Mouse (Mus musculus): ENCODE measurements at regions not wholly inside any gene's neighbourhood (a gene's known extent, or its start where the extent isn't known, plus 50 kb on each side); places are given as distances from the start of the nearest gene placed in this dataset.

DNA sequence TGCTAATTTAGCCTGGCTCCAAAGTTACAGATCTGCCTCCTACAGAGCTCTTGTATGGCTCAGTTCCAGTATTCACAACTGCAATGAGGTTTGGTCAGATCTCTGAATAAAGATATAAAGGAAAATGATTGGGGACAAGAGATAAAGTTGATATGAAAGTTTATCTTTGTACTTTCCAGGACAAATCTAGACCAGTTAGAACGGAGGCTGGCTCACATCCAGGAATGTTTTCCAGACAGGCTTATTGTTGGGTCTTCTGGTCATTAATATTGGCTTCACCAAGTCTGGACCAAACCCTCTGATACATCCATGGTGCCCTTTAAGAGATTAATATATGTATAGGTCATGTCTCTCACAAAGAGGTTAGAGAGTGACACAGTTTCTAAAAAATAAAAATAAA, 97.9 kb downstream of the Trib2 start:
- WGBS, result 87% methylated on average over 1 of the region's 1 CpGs
- no peak for TF ChIP-seq CTCF (IDR thresholded peaks at IDR 0.05; ENCODE audit: extremely low read depth, insufficient read depth, insufficient read length, insufficient replicate concordance)
- no peak for TF ChIP-seq POLR2A (IDR thresholded peaks at IDR 0.05; ENCODE audit: low read depth, low read length)

DNA sequence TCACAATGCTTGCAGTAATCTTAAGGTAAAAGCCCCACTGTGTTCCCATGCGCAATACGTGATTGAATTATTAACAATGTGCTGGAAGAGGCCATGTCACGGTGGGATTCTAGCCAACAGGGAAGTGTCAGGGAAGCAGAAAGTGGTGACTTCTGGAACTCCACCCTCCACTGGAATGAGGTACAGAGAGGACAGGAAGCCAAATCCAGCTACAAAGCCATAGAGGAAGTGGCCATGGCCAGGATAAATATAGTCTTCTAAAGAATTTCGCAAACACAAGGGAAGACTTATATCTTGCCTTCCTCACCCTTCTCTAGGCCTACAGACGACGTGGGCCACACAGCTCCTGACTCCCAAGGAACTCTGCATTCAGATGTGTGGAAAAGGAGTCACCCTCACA, 98.7 kb downstream of the Trib2 start:
- no peak overlapping the region for H3K27ac ChIP-seq (ENCODE audit: insufficient read depth, low read length)
- H3K36me3 ChIP-seq (ENCODE audit: control insufficient read depth, insufficient read depth, low read length), result no peaks in the 10 kb centered on the region
- H3K27me3 ChIP-seq (ENCODE audit: control insufficient read depth, insufficient read depth, low read length), result no peaks in the 10 kb centered on the region
- H3K4me3 ChIP-seq (ENCODE audit: extremely low read depth, insufficient read depth, insufficient read length), result no peak overlapping the region
- TF ChIP-seq CTCF (IDR thresholded peaks at IDR 0.05; ENCODE audit: extremely low read depth, insufficient read depth, insufficient read length, insufficient replicate concordance), result no peak
- no peak for TF ChIP-seq POLR2A (IDR thresholded peaks at IDR 0.05; ENCODE audit: low read depth, low read length)
- no peak for DNase-seq (ENCODE audit: low read depth in 1 of 2, low spot score in 2 of 2)
- 80% methylated on average over 6 of the region's 6 CpGs for WGBS
- no peaks in the 10 kb centered on the region for H3K4me1 ChIP-seq (ENCODE audit: control insufficient read depth, insufficient read depth, insufficient read length)

More for the DNA sequence above, 97.9 kb downstream of the Trib2 start:
- no peaks in the 10 kb centered on the region for H3K4me1 ChIP-seq (ENCODE audit: control insufficient read depth, insufficient read depth, insufficient read length)
- no peaks in the 10 kb centered on the region for H3K27me3 ChIP-seq (ENCODE audit: control insufficient read depth, insufficient read depth, low read length)
- no peak overlapping the region for H3K27ac ChIP-seq (ENCODE audit: insufficient read depth, low read length)
- DNase-seq (ENCODE audit: low read depth in 1 of 2, low spot score in 2 of 2), result no peak
- no peaks in the 10 kb centered on the region for H3K36me3 ChIP-seq (ENCODE audit: control insufficient read depth, insufficient read depth, low read length)
- H3K4me3 ChIP-seq (ENCODE audit: extremely low read depth, insufficient read depth, insufficient read length), result no peak overlapping the region

DNA sequence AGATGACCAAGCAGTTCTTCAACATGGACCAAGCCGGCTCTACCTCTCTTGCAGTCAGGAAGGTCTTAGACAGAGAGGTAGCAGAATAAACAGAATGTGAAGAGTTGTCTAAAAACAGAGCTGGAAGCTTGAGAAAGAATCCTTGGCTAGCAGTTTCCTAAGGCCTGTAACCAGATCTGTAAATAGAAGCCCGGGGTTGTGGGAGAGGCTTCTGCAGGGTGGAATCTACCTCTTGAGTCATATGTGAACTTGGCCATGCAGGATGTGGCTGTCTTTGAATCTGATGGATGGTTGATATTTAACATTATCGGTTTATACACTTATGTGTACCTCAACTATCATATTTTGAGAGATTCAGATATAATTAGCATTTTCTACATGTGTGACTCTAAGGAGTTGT, 99.4 kb downstream of the Trib2 start:
- TF ChIP-seq POLR2A (IDR thresholded peaks at IDR 0.05; ENCODE audit: low read depth, low read length), result no peak
- no peak for TF ChIP-seq CTCF (IDR thresholded peaks at IDR 0.05; ENCODE audit: extremely low read depth, insufficient read depth, insufficient read length, insufficient replicate concordance)
- H3K27me3 ChIP-seq (ENCODE audit: control insufficient read depth, insufficient read depth, low read length), result no peaks in the 10 kb centered on the region
- DNase-seq (ENCODE audit: low read depth in 1 of 2, low spot score in 2 of 2), result no peak
- H3K36me3 ChIP-seq (ENCODE audit: control insufficient read depth, insufficient read depth, low read length), result no peaks in the 10 kb centered on the region
- no peaks in the 10 kb centered on the region for H3K4me1 ChIP-seq (ENCODE audit: control insufficient read depth, insufficient read depth, insufficient read length)
- 85% methylated on average over 3 of the region's 3 CpGs for whole genome bisulfite sequencing
- H3K27ac ChIP-seq (ENCODE audit: insufficient read depth, low read length), result no peak overlapping the region
- H3K4me3 ChIP-seq (ENCODE audit: extremely low read depth, insufficient read depth, insufficient read length), result no peak overlapping the region

DNA sequence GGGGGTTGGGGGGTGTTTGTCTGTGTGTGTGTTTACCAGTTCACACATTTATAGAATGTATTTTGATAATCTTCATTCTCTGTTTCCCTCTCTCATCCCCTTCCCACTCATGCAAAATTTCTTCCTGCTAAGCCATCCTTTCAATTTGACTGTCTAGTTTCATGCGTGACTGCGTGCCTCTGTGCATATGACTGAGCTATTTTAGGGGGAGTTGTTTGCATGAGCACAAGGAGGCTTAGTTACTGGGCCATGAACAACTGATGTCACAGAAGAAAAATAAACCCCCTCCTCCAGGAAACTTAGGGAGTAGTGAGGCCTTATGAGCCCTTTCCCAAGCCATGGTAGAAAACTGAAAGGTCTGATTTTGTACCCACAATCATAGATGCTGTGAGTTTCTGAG, 103.1 kb downstream of the Trib2 start:
- no peaks in the 10 kb centered on the region for H3K4me1 ChIP-seq (ENCODE audit: control insufficient read depth, insufficient read depth, insufficient read length)
- H3K27me3 ChIP-seq (ENCODE audit: control insufficient read depth, insufficient read depth, low read length), result no peaks in the 10 kb centered on the region
- DNase-seq (ENCODE audit: low read depth in 1 of 2, low spot score in 2 of 2), result peak in 1 of 2 experiments; percentile 2
- no peaks in the 10 kb centered on the region for H3K36me3 ChIP-seq (ENCODE audit: control insufficient read depth, insufficient read depth, low read length)
- 81% methylated on average over 2 of the region's 2 CpGs for WGBS
- H3K27ac ChIP-seq (ENCODE audit: insufficient read depth, low read length), result no peak overlapping the region
- TF ChIP-seq CTCF (IDR thresholded peaks at IDR 0.05; ENCODE audit: extremely low read depth, insufficient read depth, insufficient read length, insufficient replicate concordance) (no peak), POLR2A (IDR thresholded peaks at IDR 0.05; ENCODE audit: low read depth, low read length) (no peak)
- H3K4me3 ChIP-seq (ENCODE audit: extremely low read depth, insufficient read depth, insufficient read length), result no peak overlapping the region

DNA sequence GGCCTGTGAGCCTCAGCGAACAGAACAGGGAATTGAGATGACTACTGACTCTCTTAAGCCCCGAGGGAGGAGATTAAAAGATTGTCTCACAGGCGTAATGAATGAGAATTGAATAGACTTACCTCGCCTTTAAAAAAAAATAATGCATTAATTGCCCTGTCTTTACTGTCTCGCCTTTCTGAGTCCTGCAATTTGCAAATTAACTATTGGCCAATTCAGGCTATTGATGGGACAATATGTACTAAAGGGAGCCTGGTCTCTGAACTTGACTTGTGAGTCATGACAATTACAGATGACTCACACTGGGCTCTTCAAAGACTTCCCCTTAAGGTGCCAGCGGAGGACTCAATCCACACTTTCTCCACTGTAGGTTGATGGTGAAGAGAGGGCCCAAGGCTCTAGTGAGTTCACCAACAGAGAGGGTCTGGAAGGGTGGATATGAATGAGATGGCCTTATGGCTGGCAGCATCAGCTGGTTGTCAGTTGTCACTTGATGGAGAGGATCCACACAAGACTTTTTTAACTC, 109.1 kb downstream of the Trib2 start:
- Histone ChIP-seq H3K4me3 (ENCODE audit: extremely low read depth, insufficient read depth, insufficient read length) (no peak overlapping the region), H3K27me3 (ENCODE audit: control insufficient read depth, insufficient read depth, low read length) (no peaks in the 10 kb centered on the region), H3K4me1 (ENCODE audit: control insufficient read depth, insufficient read depth, insufficient read length) (no peaks in the 10 kb centered on the region), H3K27ac (ENCODE audit: insufficient read depth, low read length) (no peak overlapping the region), H3K36me3 (ENCODE audit: control insufficient read depth, insufficient read depth, low read length) (no peaks in the 10 kb centered on the region)
- 91% methylated on average over 6 of the region's 6 CpGs for WGBS
- TF ChIP-seq POLR2A (IDR thresholded peaks at IDR 0.05; ENCODE audit: low read depth, low read length), result no peak
- no peak for DNase-seq (ENCODE audit: low read depth in 1 of 2, low spot score in 2 of 2)

DNA sequence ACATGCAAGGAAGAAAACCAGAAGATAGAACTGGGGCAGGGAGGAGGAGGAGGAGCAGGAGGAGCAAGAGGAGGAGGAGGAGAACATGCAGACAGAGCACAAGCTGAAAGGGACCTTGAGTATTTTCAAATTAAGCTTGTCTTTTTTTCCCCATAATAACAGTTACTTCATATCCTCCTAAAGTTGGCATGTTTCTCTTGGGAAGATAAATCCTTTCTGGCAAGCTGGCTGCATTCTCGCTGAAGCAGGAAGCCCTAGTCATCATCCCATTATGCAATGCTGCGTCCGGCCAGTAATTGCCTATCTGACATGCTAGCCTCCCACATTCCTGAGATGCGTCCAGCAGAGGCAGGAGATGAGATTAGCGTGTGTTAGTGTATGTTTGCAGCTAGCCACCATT, 112.3 kb downstream of the Trib2 start:
- Histone ChIP-seq H3K4me3 (ENCODE audit: extremely low read depth, insufficient read depth, insufficient read length) (no peak overlapping the region), H3K27ac (ENCODE audit: insufficient read depth, low read length) (no peak overlapping the region)

DNA sequence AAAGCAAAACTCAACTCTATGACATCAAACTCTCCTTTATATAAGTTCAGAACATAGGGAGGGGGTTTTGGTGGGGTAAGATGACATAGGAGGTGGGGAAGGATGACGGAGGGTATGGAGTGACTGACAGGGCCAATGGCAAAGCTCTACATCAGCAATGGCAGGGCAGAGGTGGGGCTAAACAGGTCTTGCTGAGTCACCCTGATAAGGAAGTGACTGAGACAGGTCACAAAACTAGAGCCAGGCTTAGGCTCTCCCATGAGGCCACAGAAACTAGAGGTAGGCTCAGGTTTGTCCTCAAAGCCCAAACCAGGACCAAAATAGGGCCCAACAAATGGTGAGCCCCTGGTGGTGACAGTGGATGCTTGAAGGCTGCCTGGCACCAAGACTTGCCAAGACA, 114.6 kb downstream of the Trib2 start:
- Histone ChIP-seq H3K36me3 (ENCODE audit: control insufficient read depth, insufficient read depth, low read length) (no peaks in the 10 kb centered on the region), H3K27ac (ENCODE audit: insufficient read depth, low read length) (no peak overlapping the region), H3K4me1 (ENCODE audit: control insufficient read depth, insufficient read depth, insufficient read length) (no peaks in the 10 kb centered on the region), H3K27me3 (ENCODE audit: control insufficient read depth, insufficient read depth, low read length) (no peaks in the 10 kb centered on the region), H3K4me3 (ENCODE audit: extremely low read depth, insufficient read depth, insufficient read length) (no peak overlapping the region)
- DNase-seq (ENCODE audit: low read depth in 1 of 2, low spot score in 2 of 2), result no peak
- 97% methylated on average over 1 of the region's 1 CpGs for WGBS
- TF ChIP-seq CTCF (IDR thresholded peaks at IDR 0.05; ENCODE audit: extremely low read depth, insufficient read depth, insufficient read length, insufficient replicate concordance) (no peak), POLR2A (IDR thresholded peaks at IDR 0.05; ENCODE audit: low read depth, low read length) (no peak)

More for the DNA sequence above, 112.3 kb downstream of the Trib2 start:
- H3K36me3 ChIP-seq (ENCODE audit: control insufficient read depth, insufficient read depth, low read length), result no peaks in the 10 kb centered on the region
- no peaks in the 10 kb centered on the region for H3K27me3 ChIP-seq (ENCODE audit: control insufficient read depth, insufficient read depth, low read length)
- TF ChIP-seq POLR2A (IDR thresholded peaks at IDR 0.05; ENCODE audit: low read depth, low read length), result no peak
- no peak for TF ChIP-seq CTCF (IDR thresholded peaks at IDR 0.05; ENCODE audit: extremely low read depth, insufficient read depth, insufficient read length, insufficient replicate concordance)
- peak in 1 of 2 experiments; percentile 4 for DNase-seq (ENCODE audit: low read depth in 1 of 2, low spot score in 2 of 2)
- WGBS, result 59% methylated on average over 5 of the region's 5 CpGs
- no peaks in the 10 kb centered on the region for H3K4me1 ChIP-seq (ENCODE audit: control insufficient read depth, insufficient read depth, insufficient read length)
